Mouse (Mus musculus) urinary bladder, postnatal 25 days (tissue): Measurements from ENCODE around the gene Tex22.
A peak's percentile ranks its signal among the peaks of the same experiment; 100 is the strongest.

Experiments
- DNase-seq: peaks from one replicate; pipeline ENCODE4 v3.0.0; 2022; ENCODE audit warnings: low spot score

Tex22 gene

DNA sequence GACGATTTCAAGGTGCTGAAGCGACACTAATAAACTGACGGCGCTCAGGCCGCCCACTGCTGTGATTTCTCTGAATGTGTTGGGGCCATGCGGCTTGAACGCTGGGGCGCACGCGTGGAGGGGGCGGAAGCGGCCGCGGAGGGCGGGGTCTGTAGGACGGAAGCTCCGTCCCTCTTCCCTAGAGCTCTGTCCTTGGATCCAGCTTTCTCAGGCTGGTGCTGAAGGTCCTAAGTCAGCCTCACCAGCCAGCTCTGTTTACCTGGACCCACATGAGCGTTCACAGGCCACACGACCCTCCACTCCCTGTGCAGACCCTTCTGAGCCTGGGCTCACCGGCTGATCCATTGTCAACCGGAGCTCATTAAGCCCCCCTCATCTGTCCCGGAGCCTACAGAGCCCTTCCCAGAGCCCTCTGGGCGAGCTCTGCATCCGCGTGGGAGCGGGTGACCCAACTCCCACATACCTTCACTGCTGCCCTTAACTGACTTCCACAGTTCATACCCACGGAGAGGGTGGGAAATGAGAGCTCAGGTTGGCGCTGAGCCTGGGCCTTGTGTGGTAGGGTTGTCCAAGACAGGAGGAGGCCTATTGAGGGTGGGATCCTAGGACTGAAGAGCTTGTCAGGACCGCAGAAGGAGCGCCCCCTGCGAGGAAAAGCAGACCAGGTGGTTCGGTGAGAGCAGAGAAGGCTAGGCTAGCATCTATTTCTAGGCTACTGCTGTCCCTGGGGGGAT is at the start of gene Tex22:
Gene Tex22 (plus strand): TSS at position 174 of the 734 bp plus-strand sequence.
- DNase-seq, result peak; percentile 86

DNA sequence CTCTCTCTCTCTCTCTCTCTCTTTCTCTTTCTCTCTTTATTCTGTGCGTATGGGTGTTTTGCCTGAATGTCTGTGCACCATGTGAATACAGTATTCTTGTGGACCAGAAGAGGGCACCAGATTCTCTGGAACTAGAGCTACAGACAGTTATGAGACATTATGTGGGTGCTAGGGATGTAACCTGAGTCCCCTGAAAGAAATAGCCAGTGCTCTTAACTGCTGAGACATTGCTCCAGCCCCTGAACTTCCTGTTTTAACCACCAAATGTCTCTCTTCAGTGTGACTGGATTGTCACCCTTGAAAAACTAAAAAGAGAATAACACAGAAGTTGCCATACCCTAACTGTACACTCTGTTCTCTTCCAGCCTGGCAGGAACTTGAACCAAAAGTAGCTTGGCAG is 47.7 kb upstream of the Tex22 start:
- DNase-seq, result no peak

- DNase-seq, result no peak
Measured at GRCm38 (mm10) chr12:113027495-113027894, 46.8 kb upstream of the Tex22 start.

DNA sequence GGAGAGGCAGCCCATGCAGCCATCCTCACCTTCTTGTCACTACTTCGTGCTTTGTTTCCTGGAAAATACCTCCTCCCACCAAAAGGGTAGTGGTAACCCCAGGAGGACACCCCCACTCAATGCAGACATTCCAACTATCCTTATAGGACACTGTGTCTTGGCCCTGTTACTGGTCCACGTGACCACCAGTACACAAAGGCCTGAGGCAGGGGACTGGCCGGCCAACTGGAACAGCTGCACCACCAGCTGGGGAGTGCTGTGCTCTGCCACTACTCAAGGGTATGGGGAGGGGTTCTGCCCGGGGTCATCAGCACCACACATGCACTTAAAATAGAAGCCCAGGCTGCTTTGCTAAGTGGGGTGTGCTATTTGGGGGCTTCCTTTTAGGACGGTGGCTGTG is 46.2 kb upstream of the Tex22 start:
- DNase-seq, result no peak

GRCm38 (mm10) chr12:113028898-113029297 is 45.4 kb upstream of the Tex22 start:
- DNase-seq, result no peak

DNA sequence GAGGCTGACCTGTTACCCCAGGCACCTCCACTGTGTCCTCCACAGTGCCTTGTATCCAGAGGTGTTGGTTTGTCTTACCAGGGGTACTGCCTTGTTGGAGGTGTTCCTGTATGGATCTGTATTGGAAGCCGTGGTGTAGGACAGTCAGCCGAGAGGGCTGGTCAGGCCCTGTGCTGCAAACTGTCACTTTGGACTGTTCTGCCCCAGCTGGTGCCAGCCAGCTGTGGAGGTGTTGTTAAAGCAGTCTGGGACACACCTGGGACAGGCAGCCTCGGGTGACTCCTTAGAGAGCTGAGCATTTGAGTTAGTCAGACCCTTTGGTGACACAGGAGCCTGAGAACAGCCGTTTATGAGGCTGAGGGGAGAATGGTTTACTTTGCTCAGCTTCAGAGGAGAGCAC is 44.3 kb upstream of the Tex22 start:
- no peak for DNase-seq

- no peak for DNase-seq
Measured at GRCm38 (mm10) chr12:113030993-113031392, 43.3 kb upstream of the Tex22 start.

- DNase-seq, result no peak
Measured at GRCm38 (mm10) chr12:113031441-113031840, 42.9 kb upstream of the Tex22 start.

GRCm38 (mm10) chr12:113032296-113033250 is 41.7 kb upstream of the Tex22 start:
- no peak for DNase-seq

GRCm38 (mm10) chr12:113035093-113035492 is 39.2 kb upstream of the Tex22 start:
- DNase-seq, result no peak

DNA sequence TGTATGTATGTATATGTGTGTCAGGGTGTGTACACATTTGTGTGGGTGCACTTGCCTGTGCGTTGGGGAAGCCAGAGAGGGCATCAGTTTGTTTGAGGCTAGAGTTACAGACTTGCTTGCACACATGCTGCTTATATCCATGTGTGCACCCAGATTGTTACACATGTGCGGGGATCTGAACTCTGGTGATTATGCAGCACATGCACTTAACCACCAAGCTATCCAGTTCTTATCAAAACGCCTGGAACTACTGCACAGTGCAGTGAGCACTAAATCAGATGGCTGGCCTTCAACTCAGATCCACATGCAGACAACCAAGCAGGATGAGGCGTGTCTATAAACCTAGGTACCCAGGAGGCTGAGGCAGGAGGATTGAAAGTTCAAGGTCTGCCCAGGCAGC is 37.3 kb upstream of the Tex22 start:
- no peak for DNase-seq

DNA sequence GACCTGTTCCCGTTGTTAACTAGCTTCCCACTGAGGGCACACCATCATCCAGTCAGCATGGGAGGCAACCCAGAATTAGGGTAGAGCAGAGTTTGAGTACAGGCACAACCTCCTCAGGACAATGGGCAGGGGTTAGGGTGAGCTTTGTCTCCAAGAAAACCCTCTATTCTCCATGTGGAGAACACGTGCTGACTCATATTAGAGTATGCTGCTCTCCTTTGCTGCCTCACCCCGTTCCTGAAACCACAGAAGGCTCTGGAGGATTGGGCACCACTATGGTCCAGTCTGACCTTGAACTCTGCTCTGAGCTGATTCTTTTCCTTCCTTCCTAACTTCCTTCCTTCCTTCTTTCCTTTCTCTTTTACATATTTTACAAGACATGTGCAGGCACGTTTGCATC is 35.9 kb upstream of the Tex22 start:
- DNase-seq, result no peak

- DNase-seq, result no peak
Measured at GRCm38 (mm10) chr12:113041481-113042439, 32.5 kb upstream of the Tex22 start.

DNA sequence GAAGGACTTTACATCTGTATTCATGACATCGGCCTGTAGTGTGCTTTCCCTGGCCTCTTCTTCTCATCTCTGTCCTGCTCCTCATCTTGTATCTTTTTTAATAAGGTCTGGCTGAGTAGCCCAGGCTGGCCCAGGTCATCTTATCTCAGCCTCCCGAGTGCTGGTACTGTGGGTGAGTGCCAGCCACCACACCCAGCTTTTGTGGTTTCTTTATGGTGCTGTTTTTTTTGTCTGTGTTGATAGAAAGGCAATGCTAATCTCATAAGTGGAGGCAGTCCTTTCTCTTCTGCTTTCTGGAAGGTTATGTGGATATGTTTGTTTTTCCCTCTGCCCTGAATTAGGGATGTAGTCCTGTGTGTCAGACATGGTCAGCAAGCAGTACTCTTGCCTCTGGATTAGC is 31.8 kb upstream of the Tex22 start:
- DNase-seq, result no peak

- peak; percentile 42 for DNase-seq
Measured at GRCm38 (mm10) chr12:113044916-113045677, 29.2 kb upstream of the Tex22 start.

DNA sequence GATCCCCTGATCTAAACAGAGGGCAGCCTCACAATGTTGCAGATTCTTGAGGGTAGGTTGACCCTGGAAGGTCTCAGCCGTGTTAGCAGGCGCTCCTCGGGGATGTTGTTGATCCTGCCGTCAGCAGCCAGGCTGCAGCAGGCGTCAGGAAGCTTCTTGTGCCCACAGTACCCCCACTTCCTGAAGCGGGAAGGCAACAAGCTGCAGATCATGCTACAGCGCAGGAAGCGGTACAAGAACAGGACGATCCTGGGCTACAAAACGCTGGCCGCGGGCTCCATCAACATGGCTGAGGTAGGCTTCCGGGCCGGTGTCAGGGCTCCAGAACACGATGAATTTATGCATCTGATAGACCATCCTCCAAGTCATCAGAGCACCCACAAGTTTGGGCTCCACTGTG is 27.4 kb upstream of the Tex22 start:
- DNase-seq, result no peak

- no peak for DNase-seq
Measured at GRCm38 (mm10) chr12:113048103-113048502, 26.2 kb upstream of the Tex22 start.

- DNase-seq, result no peak
Measured at GRCm38 (mm10) chr12:113049836-113050235, 24.5 kb upstream of the Tex22 start.

DNA sequence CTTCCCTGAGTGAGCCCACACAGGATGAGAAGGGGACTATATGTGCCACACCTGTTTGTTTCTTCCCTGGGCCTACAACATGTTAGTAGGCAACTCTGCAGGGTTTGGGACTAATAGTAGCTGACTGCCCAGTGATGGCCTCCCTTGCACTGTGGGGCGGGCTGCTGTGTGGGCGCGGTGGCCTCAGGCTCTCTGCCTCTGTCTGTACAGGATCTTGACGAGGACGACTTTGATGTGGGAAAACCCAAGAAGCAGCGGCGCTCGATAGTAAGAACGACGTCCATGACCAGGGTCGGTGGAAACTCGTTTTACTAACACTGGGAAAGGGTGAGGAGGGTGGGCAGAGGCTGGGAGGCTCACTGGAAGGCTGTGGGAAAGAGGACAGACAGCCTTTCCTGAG is 23.6 kb upstream of the Tex22 start:
- DNase-seq, result no peak

DNA sequence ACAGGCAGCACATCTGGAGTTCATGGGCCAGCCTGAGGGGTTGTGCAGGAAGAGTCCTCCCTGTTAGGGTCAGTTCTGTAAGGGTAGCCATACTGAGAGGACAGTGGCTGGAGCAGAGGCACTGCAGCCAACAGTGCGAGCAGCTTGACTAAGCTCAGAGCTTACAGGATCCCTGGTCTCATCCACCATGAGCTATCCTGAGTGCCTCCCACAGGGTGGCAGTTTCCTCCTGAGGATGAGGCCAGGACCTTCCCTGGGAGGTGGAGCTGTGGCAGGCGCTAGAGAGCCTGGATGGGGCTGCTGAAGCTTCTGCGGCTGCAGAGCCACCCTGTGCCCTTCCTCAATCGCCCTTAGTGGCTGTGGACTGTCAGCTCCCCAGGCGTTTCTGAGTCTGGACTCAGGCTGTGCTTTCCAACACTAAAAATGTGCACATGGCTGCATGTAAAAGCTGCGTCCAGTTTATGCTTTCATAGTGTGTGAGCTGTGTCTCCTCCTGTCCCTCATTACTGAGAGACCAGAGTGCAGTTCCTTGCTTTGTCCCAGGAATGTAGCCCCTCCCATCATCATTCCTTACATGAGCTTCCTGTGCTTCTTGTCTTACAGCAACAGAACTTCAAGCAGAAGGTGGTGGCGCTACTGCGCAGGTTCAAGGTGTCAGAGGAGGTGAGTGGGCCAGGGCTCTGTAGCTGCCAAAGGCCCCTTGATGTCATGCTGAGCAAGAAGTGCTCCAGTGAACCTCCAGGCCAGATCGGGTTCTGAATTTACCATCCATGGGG is 22.5 kb upstream of the Tex22 start:
- no peak for DNase-seq
